Mouse (Mus musculus): ENCODE measurements around the gene Fzd4. TPM values are rescaled to one million over a fixed set of nuclear protein-coding genes. Genes with fewer than 3 reads are reported as not detected.

Gene Fzd4
- total RNA-seq, 1 experiment: 2.2 TPM

DNA sequence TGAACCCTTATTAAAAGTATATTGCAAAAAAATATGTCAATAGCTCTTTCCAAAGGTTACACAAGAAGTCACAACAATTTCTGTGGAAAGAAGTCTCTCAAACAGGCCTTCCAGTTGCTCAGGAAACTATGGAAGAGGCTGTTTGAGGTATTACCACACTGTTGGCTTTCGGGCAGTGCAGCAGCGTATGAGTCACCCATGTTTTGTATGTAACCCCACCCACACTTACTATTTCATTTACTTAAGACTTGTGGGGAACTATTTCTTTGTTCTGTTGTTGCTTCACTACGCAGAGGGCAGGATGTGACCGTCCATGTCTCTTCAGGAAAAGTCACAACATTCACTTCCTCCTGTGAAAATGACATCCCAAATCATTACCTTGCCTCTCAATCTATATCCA lies 41.0 kb downstream of the Fzd4 start:
- no peak overlapping the region for H3K4me3 ChIP-seq (ENCODE audit: insufficient read depth in 1 of 2, low read depth in 1 of 2, low read length in 2 of 2, poor library complexity in 1 of 2, severe bottlenecking in 1 of 2)
- no peaks in the 10 kb centered on the region for H3K9me3 ChIP-seq (ENCODE audit: control insufficient read depth, insufficient read depth, low read depth, low read length)
- TF ChIP-seq ZNF384 (IDR thresholded peaks at IDR 0.05; ENCODE audit: low read depth, low read length): no peak
- TF ChIP-seq HCFC1 (IDR thresholded peaks at IDR 0.05; ENCODE audit: borderline replicate concordance, insufficient read depth, low read length): no peak
- no peak for TF ChIP-seq MAFK (IDR thresholded peaks at IDR 0.05; ENCODE audit: insufficient read depth, low read depth, low read length)
- TF ChIP-seq ZC3H11A (IDR thresholded peaks at IDR 0.05; ENCODE audit: borderline replicate concordance, low read depth, low read length): no peak
- no peak for TF ChIP-seq CHD2 (IDR thresholded peaks at IDR 0.05; ENCODE audit: low read depth, low read length)
- no peak overlapping the region for H3K9ac ChIP-seq (ENCODE audit: insufficient read depth, low read depth, low read length, poor library complexity, severe bottlenecking)
- in situ Hi-C loops (cut with MboI; ENCODE audit: low sequenced_read_pairs in 2 of 2, unreplicated experiment in 2 of 2): no loop called here
- H3K4me1 ChIP-seq (ENCODE audit: control insufficient read depth in 2 of 2, insufficient read depth in 2 of 2, low read length in 2 of 2, poor library complexity in 1 of 2): no peaks in the 10 kb centered on the region
- H3K36me3 ChIP-seq (ENCODE audit: control insufficient read depth, insufficient read depth, low read length, poor library complexity, severe bottlenecking): no peaks in the 10 kb centered on the region
- no peak overlapping the region for H3K27ac ChIP-seq (ENCODE audit: insufficient read depth, low read depth, low read length, poor library complexity, severe bottlenecking)
- no peak for DNase-seq (ENCODE audit: low read depth, low spot score)

DNA sequence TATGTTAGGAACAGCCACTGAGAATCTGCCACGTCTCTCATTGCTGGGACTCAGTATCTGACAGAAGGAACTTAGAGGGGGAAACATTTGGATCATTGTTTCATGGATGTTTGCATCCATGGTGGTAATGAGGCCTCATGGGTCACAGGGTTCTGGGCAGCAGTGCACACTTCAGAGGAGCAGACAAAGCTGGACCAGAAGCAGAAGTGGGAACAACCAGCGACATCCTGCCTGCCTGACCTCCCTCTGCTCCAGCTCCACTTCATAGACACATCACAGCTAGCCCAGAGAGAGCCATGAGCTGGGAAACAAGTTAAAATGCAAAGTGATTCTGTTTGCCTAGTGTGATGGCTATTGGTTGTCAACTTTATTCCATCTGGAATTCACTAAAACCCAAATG lies 46.2 kb downstream of the Fzd4 start:
- Histone ChIP-seq H3K4me1 (ENCODE audit: control insufficient read depth in 2 of 2, insufficient read depth in 2 of 2, low read length in 2 of 2, poor library complexity in 1 of 2) (no peaks in the 10 kb centered on the region), H3K4me3 (ENCODE audit: insufficient read depth in 1 of 2, low read depth in 1 of 2, low read length in 2 of 2, poor library complexity in 1 of 2, severe bottlenecking in 1 of 2) (no peak overlapping the region), H3K9me3 (ENCODE audit: control insufficient read depth, insufficient read depth, low read depth, low read length) (no peaks in the 10 kb centered on the region), H3K9ac (ENCODE audit: insufficient read depth, low read depth, low read length, poor library complexity, severe bottlenecking) (no peak overlapping the region), H3K36me3 (ENCODE audit: control insufficient read depth, insufficient read depth, low read length, poor library complexity, severe bottlenecking) (no peaks in the 10 kb centered on the region), H3K27ac (ENCODE audit: insufficient read depth, low read depth, low read length, poor library complexity, severe bottlenecking) (no peak overlapping the region)
- TF ChIP-seq MAFK (IDR thresholded peaks at IDR 0.05; ENCODE audit: insufficient read depth, low read depth, low read length) (no peak), CHD2 (IDR thresholded peaks at IDR 0.05; ENCODE audit: low read depth, low read length) (no peak), ZC3H11A (IDR thresholded peaks at IDR 0.05; ENCODE audit: borderline replicate concordance, low read depth, low read length) (no peak), ZNF384 (IDR thresholded peaks at IDR 0.05; ENCODE audit: low read depth, low read length) (no peak), HCFC1 (IDR thresholded peaks at IDR 0.05; ENCODE audit: borderline replicate concordance, insufficient read depth, low read length) (no peak)
- no peak for DNase-seq (ENCODE audit: low read depth, low spot score)
- in situ Hi-C loops (cut with MboI; ENCODE audit: low sequenced_read_pairs in 2 of 2, unreplicated experiment in 2 of 2): no loop called here

DNA sequence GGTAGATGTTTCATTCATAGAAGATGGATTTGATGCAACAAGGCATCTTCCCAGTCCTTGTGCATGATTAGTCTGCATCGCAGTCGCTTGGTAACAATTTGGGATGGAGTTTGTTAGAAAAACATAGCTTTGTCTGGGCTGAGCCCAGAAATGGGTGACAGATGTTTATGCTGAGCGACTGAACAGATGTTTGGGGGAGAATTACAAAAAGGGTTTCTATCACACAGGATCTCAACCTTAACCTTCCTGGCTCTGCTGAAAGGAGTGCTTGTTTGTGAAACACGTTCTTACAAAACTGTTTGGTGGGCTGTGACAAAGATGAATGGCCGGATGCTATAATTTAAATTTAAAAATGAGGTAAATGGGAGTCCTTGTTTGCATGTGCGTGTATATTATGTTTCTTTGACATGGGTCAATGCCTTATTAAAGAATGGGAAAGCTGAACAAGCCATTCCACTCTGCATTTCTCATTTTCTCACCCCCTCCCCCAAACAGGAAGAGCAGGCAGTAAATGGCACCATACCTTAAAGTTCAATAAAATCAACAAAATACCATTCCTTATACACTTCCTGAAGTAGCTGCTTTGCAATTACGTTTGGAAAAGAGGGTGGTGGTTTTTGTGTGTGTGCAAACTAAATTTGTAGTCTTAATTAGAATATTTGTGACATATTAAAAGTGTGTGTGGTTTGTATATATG lies 52.4 kb downstream of the Fzd4 start:
- Histone ChIP-seq H3K27ac (ENCODE audit: insufficient read depth, low read depth, low read length, poor library complexity, severe bottlenecking) (no peak overlapping the region), H3K36me3 (ENCODE audit: control insufficient read depth, insufficient read depth, low read length, poor library complexity, severe bottlenecking) (no peaks in the 10 kb centered on the region), H3K4me1 (ENCODE audit: control insufficient read depth in 2 of 2, insufficient read depth in 2 of 2, low read length in 2 of 2, poor library complexity in 1 of 2) (no peaks in the 10 kb centered on the region), H3K9ac (ENCODE audit: insufficient read depth, low read depth, low read length, poor library complexity, severe bottlenecking) (no peak overlapping the region), H3K4me3 (ENCODE audit: insufficient read depth in 1 of 2, low read depth in 1 of 2, low read length in 2 of 2, poor library complexity in 1 of 2, severe bottlenecking in 1 of 2) (no peak overlapping the region), H3K9me3 (ENCODE audit: control insufficient read depth, insufficient read depth, low read depth, low read length) (no peaks in the 10 kb centered on the region)
- no peak for TF ChIP-seq CHD2 (IDR thresholded peaks at IDR 0.05; ENCODE audit: low read depth, low read length)
- TF ChIP-seq MAFK (IDR thresholded peaks at IDR 0.05; ENCODE audit: insufficient read depth, low read depth, low read length): no peak
- TF ChIP-seq ZC3H11A (IDR thresholded peaks at IDR 0.05; ENCODE audit: borderline replicate concordance, low read depth, low read length): no peak
- no peak for TF ChIP-seq HCFC1 (IDR thresholded peaks at IDR 0.05; ENCODE audit: borderline replicate concordance, insufficient read depth, low read length)
- TF ChIP-seq ZNF384 (IDR thresholded peaks at IDR 0.05; ENCODE audit: low read depth, low read length): no peak
- no peak for DNase-seq (ENCODE audit: low read depth, low spot score)
- in situ Hi-C loops (cut with MboI; ENCODE audit: low sequenced_read_pairs in 2 of 2, unreplicated experiment in 2 of 2): no loop called here

DNA sequence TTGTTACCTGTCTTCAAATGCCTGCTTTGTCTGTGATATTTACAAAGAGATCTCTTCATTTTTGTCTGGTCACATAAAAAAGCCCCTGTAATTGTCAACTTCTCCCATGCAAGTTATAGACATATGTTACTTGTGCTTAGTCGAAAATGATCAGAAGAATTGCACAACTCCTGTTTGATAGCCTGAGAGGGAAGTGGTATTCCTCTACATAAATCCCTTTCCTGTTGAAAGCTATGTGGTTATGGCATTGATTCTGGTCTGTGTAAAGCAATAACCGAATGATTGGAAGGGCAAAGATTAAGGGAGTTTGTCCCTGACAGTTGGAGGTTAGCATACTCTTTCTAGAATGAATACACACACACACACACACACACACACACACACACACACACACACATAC lies 55.5 kb downstream of the Fzd4 start:
- TF ChIP-seq MAFK (IDR thresholded peaks at IDR 0.05; ENCODE audit: insufficient read depth, low read depth, low read length): no peak
- no peak for TF ChIP-seq CHD2 (IDR thresholded peaks at IDR 0.05; ENCODE audit: low read depth, low read length)

DNA sequence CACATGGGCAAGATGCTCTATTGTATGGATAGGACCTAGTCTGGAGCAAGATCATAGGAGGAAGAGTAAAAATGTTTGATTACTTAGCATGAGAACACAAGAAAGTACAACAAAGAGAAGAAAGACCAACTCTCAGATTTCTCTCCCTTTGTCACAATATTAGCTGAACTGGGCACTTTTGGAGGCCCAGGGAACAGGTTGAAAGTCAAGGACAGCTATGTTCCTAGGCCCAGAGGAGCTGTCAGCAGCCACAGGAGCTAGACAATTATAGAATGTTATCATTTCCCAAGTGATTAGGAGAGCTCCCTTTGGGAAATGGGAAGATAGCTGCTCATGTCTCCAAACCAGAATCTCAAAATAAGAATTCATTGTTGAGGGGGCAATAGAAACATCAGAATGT lies 56.8 kb downstream of the Fzd4 start:
- H3K36me3 ChIP-seq (ENCODE audit: control insufficient read depth, insufficient read depth, low read length, poor library complexity, severe bottlenecking): no peaks in the 10 kb centered on the region
- no peak overlapping the region for H3K9ac ChIP-seq (ENCODE audit: insufficient read depth, low read depth, low read length, poor library complexity, severe bottlenecking)
- no peaks in the 10 kb centered on the region for H3K9me3 ChIP-seq (ENCODE audit: control insufficient read depth, insufficient read depth, low read depth, low read length)
- H3K4me1 ChIP-seq (ENCODE audit: control insufficient read depth in 2 of 2, insufficient read depth in 2 of 2, low read length in 2 of 2, poor library complexity in 1 of 2): no peaks in the 10 kb centered on the region
- no peak for DNase-seq (ENCODE audit: low read depth, low spot score)
- in situ Hi-C loops (cut with MboI; ENCODE audit: low sequenced_read_pairs in 2 of 2, unreplicated experiment in 2 of 2): no loop called here
- TF ChIP-seq ZNF384 (IDR thresholded peaks at IDR 0.05; ENCODE audit: low read depth, low read length) (no peak), MAFK (IDR thresholded peaks at IDR 0.05; ENCODE audit: insufficient read depth, low read depth, low read length) (no peak), CHD2 (IDR thresholded peaks at IDR 0.05; ENCODE audit: low read depth, low read length) (no peak), ZC3H11A (IDR thresholded peaks at IDR 0.05; ENCODE audit: borderline replicate concordance, low read depth, low read length) (no peak), HCFC1 (IDR thresholded peaks at IDR 0.05; ENCODE audit: borderline replicate concordance, insufficient read depth, low read length) (no peak)
- no peak overlapping the region for H3K4me3 ChIP-seq (ENCODE audit: insufficient read depth in 1 of 2, low read depth in 1 of 2, low read length in 2 of 2, poor library complexity in 1 of 2, severe bottlenecking in 1 of 2)
- no peak overlapping the region for H3K27ac ChIP-seq (ENCODE audit: insufficient read depth, low read depth, low read length, poor library complexity, severe bottlenecking)

More for the DNA sequence above, 55.5 kb downstream of the Fzd4 start:
- Histone ChIP-seq H3K36me3 (ENCODE audit: control insufficient read depth, insufficient read depth, low read length, poor library complexity, severe bottlenecking) (no peaks in the 10 kb centered on the region), H3K9ac (ENCODE audit: insufficient read depth, low read depth, low read length, poor library complexity, severe bottlenecking) (no peak overlapping the region), H3K4me3 (ENCODE audit: insufficient read depth in 1 of 2, low read depth in 1 of 2, low read length in 2 of 2, poor library complexity in 1 of 2, severe bottlenecking in 1 of 2) (no peak overlapping the region), H3K9me3 (ENCODE audit: control insufficient read depth, insufficient read depth, low read depth, low read length) (no peaks in the 10 kb centered on the region), H3K27ac (ENCODE audit: insufficient read depth, low read depth, low read length, poor library complexity, severe bottlenecking) (no peak overlapping the region), H3K4me1 (ENCODE audit: control insufficient read depth in 2 of 2, insufficient read depth in 2 of 2, low read length in 2 of 2, poor library complexity in 1 of 2) (no peaks in the 10 kb centered on the region)
- DNase-seq (ENCODE audit: low read depth, low spot score): no peak
- in situ Hi-C loops (cut with MboI; ENCODE audit: low sequenced_read_pairs in 2 of 2, unreplicated experiment in 2 of 2): no loop called here
